Mouse (Mus musculus): ENCODE data around the gene Sbds.

The Sbds gene

DNA sequence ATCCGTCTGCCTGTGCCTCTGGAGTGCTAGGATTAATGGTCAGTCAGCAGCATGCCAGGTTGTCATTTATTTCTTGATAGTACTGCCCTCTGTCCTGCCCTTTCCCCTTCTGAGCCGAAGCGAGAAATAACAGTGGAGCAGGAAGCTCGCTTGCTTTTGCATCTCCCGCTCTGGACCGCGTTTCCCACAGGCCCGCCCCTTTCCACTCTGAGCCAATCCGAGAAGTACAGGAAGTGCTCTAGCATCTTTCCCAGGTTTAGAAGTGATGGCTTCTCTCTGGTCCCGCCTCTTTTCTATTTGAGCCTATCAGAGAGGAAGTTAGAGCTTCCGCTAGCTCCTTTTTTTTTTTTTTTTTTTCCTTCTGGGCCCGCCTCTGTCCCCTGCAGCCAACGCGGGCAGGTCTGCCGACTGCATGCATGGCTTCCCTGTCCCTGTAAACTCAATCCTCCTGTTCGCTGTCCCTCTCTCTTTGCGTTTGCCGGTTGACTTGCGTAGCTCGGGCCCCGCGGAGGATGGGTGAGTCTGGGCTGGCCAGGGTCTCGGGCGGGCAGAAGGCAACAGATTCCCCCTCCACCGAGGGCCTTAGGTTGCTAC is 1.4 kb upstream of the Sbds start:
- peak; percentile 96 for DNase-seq (ENCODE audit: low read depth, low spot score)

DNA sequence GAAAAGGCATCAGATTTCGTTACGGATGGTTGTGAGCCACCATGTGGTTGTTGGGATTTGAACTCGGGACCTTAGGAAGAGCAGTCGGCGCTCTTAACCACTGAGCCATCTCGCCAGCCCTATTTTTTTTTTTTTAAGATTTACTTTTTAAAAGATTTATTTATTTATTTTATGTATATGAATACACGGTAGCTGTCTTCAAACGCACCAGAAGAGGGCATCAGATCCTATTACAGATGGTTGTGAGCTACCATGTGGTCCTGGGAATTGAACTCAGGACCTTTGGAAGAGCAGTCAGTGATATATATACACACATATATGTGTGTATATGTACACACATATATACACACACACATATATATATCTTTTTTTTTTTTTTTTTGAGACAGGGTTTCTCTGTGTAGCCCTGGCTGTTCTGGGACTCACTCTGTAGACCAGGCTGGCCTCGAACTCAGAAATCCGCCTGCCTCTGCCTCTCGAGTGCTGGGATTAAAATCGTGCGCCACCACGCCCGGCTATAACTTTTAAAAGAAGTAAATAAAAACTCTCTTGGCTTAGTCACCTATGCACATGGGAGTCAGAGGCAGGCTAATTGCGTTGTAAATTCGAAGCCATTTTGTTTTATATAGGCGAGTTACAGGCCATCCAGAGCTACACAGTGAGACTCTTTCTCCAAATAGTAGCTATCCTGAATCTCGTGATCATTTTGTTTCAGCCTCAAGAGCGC is 632 bp upstream of the Sbds start:
- DNase-seq (ENCODE audit: low read depth, low spot score), result peak; percentile 45

DNA sequence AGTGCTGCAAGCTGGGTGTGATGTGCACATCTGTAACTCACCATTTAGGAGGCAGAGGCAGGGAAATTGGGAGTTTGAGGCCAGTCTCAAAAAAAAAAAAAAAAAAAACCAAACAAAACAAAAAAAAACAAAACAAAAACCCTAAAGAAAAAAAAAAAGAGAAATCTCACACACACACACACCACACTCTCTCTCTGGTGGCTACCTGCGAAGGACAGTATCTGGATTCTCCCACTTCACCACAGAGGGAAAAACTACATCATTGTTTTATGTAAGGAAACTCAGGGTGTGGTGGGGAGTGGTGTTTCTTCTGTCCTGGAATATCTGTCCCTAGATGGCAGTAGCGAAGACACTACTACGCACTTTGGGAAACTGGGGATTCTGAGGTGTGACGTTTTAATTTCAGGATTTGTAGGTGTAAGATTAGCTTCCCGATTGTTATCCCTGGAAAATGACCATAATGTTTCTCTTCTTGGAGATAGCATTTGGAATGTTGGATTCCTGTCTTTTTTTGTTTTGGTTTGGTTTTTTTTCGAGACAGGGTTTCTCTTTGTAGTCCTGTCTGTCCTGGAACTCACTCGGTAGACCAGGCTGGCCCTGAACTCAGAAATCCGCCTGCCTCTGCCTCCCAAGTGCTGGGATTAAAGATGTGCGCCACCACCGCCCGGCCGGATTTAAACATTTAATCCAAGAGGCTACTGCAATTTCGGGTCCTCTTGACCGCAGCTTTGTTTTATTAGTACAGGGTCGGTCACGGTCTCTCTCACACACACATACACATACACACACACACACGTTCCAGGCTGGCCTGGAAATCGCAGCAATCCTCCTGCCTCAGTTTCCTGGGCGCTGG is 940 bp downstream of the Sbds start:
- peak; percentile 50 for DNase-seq (ENCODE audit: low read depth, low spot score)

DNA sequence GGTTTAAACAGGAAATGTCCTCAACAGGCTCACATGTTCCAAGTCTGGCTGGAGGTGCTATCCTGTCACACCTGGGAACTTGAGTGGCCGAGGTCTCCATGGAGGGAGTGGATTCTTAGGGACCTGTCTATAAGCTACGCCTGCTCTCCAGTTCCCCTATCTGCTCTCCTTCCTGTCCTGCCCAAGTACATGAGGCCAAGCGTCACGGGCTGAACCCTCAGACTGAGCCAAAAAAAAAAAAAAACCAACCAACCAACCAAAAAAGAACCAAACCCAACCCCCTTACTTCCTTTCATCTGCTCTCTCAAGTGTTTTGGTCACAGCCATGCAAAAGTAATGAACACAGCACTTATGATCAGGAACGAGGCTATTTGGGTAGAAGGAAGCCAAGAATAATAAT is 7.5 kb downstream of the Sbds start:
- no peak for DNase-seq (ENCODE audit: low read depth, low spot score)

DNA sequence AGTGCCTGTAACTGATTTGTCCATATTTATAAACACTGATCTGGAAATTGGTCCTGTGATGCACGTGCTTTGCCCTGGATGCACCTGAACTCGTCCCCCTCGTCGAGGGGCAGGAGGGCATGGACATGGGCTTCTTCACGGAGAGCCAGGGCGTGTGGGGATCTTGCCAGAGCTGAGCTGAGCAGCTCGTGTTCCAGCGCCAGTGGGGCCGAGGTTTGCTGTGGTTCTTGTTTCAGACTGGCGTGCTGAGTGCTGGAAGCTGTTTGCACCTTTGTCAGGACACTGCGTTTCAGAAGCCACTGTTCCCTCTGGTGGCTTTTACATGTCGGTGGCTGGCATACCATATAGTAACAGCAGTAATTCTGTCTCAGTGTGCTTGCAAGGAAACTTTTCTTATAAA is 13.9 kb downstream of the Sbds start:
- no peak for DNase-seq (ENCODE audit: low read depth, low spot score)

DNA sequence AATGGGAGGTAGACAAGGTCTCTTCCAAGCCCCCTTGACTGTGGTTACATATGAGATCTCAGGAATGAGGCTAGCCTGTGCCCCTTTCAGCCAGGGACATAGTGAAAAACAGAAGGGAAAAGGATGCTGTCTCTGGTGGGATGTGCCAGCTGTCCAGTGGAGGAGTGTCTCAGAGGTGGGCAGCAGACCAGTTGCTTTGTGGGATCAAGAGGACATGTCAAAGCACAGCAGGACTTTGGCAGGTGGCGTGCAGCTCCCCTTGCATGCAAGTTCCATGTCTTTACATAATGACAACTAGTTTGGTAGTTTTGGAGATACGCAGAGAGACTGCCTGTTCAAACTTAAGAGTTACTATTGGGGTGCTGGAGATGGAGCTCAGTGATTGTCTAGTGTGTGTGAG is 15.5 kb downstream of the Sbds start:
- DNase-seq (ENCODE audit: low read depth, low spot score), result no peak

DNA sequence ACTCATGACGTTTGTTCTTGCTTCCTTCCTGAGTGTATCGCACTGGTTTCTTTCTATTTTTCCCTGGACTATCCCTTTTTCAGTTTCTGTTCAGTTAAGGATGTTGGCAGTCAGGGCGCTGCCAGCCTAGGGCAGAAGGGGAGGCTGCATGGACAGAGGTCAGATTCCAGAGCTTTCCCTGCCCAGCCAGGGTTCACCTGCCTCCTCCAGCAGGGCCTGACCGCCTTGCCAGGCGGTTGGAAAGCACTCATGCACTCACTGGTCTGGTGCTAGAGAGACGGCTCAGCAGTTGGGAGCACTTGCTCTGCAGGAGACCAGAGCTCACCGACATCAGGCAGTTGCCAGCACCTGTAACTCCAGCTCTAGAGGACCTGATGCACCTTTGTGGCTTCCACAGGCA is 16.1 kb downstream of the Sbds start:
- no peak for DNase-seq (ENCODE audit: low read depth, low spot score)

DNA sequence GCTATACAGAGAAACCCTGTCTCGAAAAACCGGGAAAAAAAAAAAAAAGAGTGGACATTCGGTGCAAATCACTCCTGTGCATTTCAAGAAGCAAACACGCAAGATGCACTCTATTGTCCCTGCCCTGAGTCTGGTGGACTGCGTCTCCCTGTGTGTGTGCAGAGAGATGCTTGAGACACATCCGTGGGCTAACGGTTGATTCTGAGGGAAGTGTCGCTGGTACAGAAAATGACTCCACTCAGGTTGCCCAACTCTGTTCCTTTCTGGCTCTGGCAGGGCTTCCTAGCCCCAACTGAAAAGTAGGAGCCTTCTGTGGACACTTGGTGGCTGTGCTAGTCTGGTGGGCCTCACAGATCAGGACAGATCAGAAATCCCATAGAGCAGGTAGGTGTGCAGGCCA is 19.0 kb downstream of the Sbds start:
- DNase-seq (ENCODE audit: low read depth, low spot score), result no peak

DNA sequence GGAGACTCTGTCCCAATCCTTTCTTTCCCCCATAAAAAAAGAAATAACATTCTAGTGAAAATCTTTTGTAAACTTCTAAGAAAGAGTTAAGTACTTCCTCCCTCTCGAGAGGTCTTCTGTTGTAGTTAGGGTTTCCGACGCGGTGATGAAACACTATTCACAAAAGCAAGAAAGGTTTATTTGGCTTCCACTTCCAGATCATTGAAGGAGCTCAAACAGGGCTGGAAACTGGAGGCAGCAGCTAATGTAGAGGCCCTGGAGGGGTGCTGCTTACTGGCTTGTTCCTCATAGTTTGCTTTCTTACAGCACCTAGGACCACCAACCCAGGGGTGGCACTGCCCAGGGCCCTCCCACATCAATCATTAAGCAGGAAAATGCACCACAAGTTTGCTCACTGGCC is 27.2 kb downstream of the Sbds start:
- DNase-seq (ENCODE audit: low read depth, low spot score), result no peak

DNA sequence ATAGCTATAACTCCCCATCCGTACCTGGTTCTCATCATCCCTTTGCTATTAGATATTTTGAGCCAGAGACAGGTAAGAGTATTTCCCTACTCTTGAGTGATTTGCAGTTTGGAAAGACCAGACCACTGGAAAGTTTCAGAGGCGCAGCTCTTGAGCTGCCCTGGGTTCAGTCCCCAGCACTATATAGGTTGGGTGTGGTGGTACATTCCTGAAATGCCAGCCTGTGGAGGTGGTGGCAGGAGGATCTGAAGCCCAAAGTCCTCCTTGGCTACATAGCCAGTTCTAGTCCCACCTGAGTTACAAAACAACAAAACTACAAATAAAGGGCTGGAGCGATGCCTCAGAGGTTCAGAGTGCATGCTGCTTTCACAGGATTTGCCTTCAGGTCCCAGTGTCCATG is 28.5 kb downstream of the Sbds start:
- no peak for DNase-seq (ENCODE audit: low read depth, low spot score)

DNA sequence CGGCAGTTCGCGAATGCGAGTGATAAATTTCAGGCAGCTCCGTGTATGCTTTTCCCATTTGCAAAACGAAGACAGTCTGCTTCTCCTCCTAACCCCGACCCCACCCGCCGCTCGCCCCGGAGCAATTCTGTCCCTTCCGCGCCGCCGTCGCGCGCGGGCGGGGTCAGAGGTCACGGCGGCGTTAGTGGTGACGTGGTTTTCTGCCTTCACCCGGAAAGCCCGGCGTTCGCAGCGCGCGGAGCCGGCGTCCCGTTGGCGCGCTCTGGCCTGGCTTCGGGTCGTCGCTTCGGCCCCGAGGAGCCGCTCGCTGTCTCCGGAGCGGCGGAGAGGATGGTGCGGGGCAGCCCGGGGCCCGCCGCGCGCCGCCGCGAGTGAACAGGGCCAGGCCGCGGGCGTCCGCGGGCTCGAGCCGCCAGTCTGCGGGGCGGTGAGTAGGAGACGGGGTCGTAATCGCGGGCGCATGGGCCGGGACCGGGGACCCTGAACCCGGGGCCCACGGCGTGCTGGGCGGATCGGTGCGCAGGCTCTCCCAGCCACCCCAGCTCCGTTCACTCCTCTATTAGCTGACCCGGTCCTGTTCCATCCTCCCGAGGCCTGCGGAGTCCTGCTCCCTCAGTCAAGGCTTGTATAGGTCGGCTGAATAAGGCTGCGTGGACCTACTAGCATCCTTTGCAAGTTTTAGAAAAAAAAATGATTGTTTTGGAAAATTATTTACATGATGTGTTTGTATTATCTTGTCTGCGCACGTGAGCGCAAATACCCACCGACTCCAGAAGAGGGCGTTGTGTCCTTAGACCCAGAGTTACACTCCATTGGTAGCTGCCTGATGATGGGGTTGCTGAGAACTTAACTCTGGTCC is 33.0 kb downstream of the Sbds start:
- peak; percentile 93 for DNase-seq (ENCODE audit: low read depth, low spot score)

DNA sequence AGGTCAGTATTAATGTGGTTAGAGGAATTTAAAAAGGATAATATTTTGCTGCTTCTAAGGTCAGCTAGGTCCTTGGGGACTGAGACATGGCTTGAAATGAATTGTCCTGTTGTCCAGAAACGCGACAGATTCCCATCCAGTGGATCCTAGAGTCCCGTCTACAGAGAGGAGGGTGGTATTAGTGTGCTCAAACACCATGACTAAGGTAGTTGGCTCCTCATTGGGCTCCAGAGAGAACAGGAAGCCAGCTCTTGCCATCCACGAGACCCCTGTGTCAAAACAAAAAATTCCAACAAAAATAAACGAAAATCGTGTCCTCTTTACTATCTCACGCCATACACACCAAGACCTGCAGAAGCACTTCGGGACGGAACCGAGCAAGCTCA is 33.6 kb downstream of the Sbds start:
- no peak for DNase-seq (ENCODE audit: low read depth, low spot score)

DNA sequence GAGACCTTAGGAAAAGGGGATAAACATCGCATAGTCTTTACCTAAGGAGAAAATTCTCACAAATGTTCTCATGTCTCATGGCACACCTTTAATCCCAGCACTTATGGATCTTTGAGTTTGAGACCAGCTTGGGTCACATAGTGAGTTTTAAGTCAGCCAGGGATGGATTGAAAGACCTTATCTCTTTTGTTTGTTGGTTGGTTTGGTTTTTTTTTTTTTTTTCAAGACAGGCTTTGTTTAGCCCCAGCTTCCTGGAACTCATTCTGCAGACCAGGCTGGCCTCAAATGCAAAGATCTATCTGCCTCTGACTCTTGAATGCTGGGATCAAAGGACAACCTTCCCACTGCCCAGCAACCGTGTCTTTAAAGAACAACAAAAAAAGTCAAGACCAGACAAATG is 34.0 kb downstream of the Sbds start:
- DNase-seq (ENCODE audit: low read depth, low spot score), result no peak

DNA sequence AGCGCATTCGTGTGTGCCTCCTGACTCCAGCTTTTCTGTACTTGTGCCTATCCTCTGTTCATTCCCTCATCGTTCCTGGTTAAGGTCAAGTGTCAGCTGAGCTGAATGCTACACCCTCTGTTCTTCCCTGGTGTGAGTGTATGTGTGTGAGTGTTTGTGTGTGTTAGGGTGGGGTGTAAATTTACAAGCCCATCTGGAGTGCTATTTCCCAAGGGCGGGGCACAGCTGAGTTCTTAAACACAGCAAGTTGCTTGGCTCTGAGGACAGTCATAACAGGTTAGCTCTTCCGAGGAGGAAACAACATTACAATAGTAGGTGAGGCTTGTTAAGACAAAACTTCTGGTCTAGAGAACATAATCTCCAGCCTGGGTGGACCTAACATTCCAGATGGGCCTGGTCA is 37.0 kb downstream of the Sbds start:
- no peak for DNase-seq (ENCODE audit: low read depth, low spot score)

DNA sequence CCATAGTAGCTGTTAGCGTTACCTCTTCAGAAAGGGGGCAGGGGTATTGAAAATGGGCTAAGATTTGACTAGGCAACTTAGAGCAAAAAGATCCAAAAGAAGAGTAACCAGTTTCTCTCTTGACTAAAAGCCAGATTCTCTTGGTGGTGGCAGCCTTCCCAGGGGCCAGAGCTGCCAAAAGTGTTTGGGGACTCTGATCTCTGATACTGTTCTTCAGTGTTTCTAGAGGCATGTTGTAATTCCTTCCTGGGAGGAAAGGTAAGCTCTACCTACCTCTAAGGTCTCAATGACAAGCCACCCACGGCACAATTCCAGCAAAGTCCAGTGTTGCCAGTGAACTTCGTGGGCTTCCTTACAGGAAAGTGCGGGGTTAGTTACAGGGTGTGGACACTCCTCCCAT is 37.9 kb downstream of the Sbds start:
- no peak for DNase-seq (ENCODE audit: low read depth, low spot score)

DNA sequence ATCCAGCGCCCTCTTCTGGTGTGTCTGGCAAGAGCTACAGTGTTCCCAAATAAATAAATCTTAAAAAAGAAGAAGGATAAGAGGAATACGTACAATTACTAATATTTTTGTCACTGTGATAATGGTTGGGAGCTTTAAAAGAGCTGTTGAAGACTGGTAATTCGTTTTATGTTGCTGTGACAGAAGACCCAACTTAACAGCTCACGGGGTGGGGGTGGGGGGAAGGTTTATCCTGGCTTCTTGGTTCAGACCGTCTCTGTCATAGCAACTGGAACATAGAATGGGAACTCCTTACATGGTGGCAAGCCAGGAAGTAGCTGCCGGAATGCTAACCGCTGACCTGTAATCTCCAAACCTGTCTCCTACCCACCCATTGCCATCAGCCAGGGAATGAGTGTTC is 38.5 kb downstream of the Sbds start, which contains the start of gene Tmem248:
TSS of gene Tmem248 (plus strand) at position 301 of the 400 bp plus-strand sequence.
- no peak for DNase-seq (ENCODE audit: low read depth, low spot score)

DNA sequence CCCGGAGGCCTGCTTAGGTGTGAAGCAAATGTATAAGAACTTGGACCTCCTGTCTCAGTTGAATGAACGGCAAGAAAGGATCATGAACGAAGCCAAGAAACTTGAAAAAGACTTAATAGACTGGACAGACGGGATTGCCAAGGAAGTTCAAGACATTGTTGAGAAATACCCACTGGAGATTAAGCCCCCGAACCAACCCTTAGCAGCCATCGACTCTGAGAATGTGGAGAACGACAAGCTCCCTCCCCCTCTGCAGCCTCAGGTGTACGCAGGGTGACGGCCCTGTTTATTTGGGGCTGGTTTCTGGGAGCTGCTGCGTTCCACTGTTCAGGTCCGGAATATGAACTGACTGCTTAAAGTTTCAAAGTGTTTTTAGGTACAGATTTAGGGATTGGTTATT is 42.4 kb downstream of the Sbds start:
- DNase-seq (ENCODE audit: low read depth, low spot score), result no peak

DNA sequence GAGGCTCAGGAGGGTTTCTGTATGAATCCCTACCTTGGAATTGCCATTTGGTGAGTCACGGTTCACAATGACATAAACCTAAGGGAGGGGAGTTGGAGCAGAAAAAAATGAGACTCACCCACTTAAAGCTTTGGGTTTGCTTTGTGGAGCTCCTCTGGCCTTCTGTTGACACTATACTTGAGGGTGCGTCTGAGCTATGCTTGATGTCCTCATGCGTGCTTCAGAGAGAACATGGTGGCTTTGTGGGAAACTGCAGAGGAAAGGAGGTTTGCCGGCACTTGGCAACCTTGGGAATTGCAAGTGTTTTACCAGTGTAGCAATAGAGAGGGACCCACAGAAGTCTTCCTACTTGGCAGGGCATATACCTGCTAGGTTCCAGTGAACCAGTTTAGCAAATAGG is 48.0 kb downstream of the Sbds start:
- no peak for DNase-seq (ENCODE audit: low read depth, low spot score)

DNA sequence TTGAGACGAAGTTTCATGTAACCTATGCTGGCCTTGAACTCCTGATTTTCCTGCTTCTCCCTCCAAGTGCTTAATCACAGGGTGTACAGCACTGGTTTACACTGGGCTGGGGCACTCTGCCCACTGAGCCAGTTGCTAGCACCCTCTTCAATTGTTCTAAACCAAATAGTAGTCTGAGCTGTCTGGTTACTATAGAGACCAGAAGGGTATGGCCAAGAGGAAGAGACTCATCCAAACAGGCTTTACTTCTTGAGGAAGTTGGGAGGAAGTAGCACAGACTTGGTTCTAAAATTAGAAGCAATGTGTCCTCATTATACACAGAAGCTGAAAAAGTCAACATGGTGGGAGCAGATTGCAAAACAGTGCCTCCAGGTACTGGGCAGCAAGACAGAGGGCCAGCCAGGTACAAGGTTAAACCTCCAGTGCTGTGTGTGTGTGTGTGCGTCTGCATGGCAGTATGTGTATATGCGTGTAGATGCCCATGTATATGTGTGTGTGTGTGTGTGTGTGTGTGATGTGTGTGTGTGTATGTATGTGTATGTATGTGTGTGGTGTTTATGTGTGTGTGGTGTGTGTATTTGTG is 49.8 kb downstream of the Sbds start:
- no peak for DNase-seq (ENCODE audit: low read depth, low spot score)

DNA sequence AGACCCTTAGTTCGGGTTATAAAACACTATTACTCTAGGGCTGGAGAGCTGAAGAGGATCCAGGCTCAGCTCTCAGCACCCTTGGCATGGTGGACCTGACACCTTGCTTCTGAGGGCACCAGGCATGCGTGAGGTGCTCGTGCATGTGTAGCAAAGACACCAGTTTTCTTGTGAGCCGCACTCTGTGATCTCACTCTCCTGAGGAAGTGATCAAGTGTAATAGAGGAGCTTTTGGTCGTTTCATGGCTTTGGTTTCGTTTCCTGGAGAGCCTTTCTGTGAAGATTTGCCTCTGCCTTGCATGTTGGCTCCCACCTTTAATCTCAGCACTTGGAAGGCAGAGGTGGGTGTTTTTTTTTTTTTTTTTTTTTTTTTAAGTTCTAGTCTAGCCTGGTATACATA is 50.8 kb downstream of the Sbds start:
- peak; percentile 63 for DNase-seq (ENCODE audit: low read depth, low spot score)

DNA sequence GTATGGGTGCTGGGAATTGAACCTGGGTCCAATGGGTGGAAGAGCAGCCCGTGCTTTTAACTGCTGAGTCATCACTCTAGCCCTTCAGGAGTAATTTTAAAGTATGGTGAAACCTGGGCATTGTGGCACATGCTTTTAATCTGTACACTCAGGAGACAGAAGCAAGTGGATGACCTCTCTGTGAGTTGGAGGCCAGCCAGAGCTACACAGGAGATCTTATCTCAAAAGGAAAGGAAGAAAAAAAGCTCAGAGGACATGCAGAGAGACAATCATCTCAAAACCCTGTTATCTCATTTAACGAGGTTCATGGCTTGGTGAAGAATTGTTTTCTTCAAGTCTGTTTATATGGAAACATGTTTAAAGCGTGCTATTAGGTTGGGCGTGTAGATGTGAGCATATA is 51.4 kb downstream of the Sbds start:
- peak; percentile 43 for DNase-seq (ENCODE audit: low read depth, low spot score)
